Mouse (Mus musculus): ENCODE data around the gene Wfdc18.

DNA sequence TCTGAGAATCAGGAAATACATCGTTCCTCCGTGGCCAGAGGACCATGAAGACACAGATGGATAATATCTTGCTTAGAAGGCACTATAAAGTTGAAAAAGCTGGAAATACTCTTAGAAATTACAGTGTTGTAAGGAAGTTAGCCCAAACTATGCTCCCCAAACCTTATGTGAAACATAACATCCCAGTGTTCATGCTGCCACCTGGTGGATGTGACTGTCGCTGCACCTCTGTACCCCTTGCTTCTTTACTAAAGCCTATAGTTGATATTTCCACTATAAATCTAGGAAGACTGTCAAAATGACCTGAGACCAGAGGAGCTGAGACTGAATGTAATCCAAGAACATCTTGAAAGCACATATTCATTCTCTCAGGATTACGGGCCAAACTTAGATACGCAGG is 30.4 kb downstream of the Wfdc18 start:
- peak; percentile 81 for TF ChIP-seq CTCF (conservative IDR thresholded peaks at IDR 0.05; ENCODE audit: low read length)
- no peak for TF ChIP-seq NANOG (IDR thresholded peaks at IDR 0.05; ENCODE audit: borderline replicate concordance, low read length)
- TF ChIP-seq POU5F1 (IDR thresholded peaks at IDR 0.05; ENCODE audit: borderline replicate concordance, low read length) = no peak
